Mouse (Mus musculus): ENCODE data around the gene Prkaca.
"Not testable (repeated sequence)": the region's sequence is repeated elsewhere in the genome, so short reads cannot be mapped to it uniquely, and the experiment has no call there.

Gene Prkaca

DNA sequence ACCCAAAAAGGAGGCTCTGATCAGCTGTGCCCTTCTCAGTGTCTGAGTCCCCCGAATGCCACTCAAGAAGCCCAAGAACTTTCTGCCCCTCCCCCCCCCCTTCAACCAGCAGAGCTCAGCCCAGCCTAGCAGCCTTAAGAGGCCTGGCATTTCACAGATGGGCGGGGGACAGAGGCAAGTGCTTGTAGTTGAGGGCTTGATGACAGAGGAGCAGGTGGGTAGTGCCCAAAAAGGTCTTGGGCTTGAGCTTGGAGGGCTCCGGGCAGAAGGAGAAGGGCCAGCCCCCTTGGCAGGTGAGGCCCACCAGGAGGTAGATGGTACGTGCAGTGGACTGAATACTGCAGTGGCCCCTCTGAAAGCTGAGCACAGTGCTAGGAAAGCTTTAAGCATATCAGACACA is 1.7 kb downstream of the Prkaca start:
- no peak for DNase-seq (ENCODE audit: low spot score in 2 of 2)

DNA sequence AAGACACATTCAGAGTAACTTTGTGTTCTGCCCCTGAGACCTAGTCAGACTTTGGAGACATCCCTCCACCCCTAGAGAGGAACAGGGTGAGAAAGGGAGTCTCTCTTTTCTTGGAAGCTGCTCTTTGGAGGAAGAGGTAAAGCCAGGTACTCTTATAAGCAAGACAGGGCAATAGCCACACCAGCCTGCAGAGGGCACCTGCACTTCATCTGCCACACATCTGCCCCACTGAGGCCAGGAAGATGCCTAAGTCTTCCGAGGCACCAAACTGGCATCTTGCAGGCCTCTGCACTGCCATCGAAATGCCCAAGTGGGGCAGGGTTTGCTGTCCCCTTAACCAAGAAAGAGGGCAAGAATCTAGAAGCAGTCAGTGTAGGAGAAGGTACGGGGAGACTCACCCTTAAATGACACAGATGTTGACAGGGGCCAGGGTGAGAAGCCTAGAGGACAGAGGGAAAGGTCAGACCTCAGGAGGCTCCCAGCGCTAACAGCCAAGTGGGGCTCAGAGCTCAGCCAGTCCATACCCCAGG is 3.4 kb downstream of the Prkaca start:
- no peak for DNase-seq (ENCODE audit: low spot score in 2 of 2)

DNA sequence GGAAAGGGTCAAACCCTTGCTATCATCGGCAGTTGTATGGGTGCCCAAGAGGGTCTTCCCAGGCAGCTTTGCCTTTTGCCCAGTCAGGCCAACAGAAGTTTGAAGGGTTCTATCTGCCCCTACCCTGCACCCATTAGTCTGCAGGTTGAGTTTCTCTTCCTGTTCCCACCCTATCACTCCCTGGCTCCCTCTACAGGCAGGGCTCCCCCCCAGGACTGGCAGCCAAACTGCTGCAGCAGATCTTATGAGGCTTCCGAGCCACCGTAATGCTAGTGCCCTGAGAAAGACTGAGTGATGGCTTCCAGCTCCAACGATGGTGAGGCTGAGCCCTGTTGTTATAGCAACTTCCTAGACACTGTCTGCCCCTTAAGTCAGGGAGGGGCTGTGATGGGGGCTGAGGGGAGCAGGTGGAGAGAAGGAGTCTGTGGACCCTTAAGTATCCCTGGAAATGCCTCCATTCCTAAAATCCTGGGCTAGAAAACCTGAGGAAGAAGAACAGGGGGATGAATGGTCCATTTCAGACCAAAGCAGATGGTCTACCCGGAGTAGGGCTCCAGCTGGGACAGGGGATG is 4.1 kb downstream of the Prkaca start:
- DNase-seq (ENCODE audit: low spot score in 2 of 2), result no peak

DNA sequence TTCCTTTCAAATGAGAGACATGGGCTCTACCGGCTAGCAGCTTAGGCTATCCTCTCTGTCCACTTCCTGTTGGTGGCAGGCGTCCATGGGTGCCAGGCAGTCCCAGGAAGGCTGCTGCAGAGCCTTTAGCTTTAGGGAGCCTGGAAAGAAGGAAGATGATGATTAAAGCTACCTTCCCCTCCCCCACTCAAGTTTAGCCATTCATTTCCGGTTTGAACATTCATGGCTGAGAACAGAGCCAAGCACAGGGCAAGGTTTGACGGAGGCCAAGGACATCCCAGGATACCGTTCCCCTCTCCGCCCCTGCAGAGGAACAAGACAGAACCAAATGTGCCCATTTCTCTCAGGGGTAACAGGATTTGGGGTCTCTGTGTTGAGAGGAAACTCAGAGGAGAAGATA is 4.9 kb downstream of the Prkaca start:
- DNase-seq (ENCODE audit: low spot score in 2 of 2), result no peak

DNA sequence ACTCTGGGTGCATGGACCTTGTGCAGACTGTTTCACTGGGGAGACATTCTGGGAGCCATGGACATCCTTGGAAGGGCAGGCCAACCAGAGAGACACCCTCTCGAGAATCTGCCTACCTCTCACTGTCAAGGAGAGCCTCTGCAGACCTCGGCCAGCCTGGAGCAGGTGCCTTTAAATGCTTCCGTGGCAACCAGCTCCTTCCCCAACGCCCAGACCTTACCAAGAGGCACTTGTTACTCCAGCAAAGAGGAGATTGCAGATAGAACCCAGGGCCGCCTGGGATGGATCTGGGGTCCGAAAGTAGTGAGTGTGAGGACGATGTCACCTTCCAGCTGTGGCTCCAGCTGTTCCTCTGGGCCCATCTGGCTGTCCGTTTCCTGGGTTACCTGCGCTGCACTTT is 5.4 kb downstream of the Prkaca start:
- no peak for DNase-seq (ENCODE audit: low spot score in 2 of 2)

DNA sequence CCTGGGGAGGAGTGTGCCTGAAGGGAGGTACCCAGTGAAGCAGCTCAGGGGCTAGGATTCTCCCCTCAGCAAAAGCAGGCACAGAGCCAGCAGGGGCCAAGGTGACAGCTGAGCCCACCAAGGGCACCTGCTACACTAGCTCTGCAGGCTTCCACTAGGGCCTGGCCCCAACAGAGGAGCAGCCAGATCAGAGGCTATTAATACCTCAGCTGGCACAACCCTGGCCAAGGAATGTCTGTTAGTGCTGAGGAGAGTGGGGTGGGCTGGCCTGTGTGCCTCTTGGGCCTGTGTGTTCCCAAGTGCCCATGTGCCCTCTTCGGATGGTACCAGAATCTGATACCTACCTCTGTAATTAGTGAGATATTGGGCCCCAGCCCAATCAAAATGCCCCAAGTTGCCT is 7.5 kb downstream of the Prkaca start:
- no peak for DNase-seq (ENCODE audit: low spot score in 2 of 2)

DNA sequence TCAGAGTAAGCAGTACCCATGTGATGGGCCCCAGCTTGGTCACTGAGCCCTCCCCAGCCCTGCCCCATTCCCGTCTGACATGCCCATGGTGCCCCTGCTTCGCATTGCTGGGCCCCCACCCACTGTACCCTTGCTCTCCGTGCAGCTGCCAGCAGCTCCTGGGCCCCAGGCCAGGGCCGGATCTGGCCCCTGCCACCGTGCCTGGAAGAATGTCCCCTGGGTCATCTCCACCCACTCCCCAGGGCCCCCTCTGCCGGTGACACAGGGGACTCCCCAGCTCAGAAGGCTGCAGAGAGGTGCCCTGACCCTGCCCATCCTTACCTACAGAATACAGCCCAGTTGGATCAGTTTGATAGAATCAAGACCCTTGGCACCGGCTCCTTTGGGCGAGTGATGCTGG is 8.1 kb downstream of the Prkaca start:
- no peak for DNase-seq (ENCODE audit: low spot score in 2 of 2)

DNA sequence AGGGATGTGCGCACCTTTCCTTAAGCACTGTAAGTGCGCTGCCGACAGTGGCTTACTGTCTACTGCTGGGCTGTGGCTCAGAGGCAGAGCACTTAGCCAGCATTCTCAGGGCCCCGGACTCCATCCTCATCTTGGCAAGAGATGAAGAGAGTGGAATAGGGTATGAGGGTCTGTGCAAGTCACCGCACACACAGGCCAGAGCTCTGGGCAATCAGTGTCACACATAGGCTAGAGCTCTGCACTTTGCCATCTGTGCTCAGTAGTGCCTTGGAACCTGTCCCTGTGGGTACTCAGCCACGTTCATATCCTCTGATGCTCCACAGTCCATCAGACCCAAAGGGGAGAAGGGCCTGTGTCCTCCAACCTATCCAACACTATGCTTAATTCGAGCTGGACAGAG is 8.7 kb downstream of the Prkaca start:
- no peak for DNase-seq (ENCODE audit: low spot score in 2 of 2)

DNA sequence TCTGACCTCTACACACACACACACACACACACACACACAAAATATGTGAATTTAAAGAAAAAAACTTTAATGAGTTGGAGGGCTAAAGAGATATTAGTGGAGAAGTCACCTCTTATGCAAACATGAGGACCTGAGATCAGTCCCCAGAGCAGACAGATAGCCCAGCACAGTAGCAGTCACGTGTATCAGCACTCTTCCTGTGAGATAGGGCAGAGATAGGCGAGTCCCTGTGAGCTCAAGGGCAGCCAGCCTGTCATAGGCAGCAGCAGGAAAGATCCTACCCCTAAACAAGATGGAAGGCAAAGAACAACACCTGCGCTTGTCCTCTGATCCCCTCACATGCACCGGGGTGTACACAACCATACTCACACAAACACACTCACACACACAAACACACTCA is 9.7 kb downstream of the Prkaca start:
- no peak for DNase-seq (ENCODE audit: low spot score in 2 of 2)

DNA sequence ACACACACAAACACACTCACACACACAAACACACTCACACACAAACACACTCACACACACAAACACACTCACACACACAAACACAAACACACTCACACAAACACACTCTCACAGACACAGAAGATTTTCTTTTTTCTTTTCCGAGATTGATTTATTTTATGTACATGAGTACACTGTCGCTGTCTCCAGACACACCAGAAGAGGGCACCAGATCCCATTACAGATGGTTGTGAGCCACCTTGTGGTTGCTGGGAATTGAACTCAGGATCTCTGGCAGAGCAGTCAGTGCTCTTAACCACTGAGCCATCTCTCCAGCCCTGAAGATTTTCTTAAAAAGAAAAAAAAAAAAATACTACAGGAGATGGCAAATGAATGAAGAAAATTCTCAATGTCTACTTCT is 10.4 kb downstream of the Prkaca start:
- not testable (repeated sequence) for DNase-seq (ENCODE audit: low spot score in 2 of 2)

DNA sequence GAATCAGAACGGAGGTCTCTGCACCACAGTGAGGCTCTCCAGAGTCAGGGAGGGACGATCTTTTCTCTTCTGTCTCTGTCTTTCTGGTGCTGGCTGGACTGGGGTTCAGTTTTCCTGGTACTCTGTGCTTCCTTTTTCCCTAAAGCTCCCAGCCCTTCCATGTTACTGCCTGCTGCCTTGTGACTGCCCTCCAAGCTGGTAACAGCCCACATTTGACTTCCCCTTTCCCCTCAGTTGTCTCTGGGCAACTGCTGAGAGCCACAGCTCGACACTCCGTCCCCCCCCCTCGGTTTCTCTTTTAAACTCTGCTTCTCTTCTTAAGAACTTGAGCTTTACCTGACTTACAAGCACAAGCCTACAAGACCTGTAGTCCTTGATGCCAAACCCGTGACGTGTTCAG is 16.4 kb downstream of the Prkaca start:
- no peak for DNase-seq (ENCODE audit: low spot score in 2 of 2)

DNA sequence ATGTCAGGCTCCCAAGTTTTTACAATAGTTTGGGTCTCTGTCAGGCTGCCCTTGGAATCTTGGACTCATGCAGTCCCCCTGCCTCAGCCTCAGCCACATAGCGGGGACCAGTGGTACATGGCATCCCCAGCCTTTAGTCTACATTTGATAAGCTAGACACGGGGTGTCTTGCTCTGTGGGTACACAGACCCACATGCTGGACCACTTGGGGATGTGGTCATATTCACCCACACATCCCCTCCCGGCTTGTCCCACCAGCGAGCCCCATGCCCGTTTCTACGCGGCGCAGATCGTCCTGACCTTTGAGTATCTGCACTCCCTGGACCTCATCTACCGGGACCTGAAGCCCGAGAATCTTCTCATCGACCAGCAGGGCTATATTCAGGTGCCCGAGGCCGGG is 17.4 kb downstream of the Prkaca start:
- no peak for DNase-seq (ENCODE audit: low spot score in 2 of 2)

DNA sequence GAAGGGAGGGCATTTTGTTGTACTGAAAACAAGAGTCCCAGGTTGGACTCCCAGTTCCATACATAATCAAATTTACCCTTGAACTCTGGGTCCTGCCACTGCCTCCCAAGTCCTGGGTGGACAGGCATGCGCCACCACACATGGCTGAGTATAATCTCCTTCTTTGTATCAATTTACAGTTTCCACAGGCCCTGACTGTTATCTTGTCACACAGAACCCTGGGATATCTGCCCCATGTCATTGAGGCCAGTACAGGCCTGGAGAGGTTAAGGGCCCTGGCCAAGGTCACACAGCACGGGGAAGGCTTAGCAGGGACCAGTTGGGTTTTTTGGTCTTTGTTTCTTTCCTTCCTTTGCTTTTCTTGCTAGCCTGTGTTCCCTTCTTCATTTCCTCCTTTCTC is 19.7 kb downstream of the Prkaca start:
- DNase-seq (ENCODE audit: low spot score in 2 of 2), result no peak

DNA sequence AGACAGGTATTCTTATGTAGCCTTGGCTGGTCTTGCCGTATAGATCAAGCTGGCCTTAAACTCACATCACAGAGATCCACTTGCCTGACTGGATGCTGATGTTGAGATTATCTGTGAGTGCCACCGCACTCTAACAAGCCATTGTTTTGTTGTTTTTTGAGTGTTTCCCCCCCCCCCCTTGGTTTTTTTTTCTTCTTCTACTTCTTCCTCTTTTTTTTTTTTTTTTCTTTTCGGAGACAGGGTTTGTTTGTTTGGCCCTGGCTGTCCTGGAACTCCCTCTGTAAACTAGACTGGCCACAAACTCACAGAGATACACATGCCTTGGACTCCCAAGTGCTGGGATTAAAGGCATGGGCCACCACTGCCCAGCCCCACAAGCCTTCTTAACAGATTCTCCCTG is 21.2 kb downstream of the Prkaca start:
- no peak for DNase-seq (ENCODE audit: low spot score in 2 of 2)

DNA sequence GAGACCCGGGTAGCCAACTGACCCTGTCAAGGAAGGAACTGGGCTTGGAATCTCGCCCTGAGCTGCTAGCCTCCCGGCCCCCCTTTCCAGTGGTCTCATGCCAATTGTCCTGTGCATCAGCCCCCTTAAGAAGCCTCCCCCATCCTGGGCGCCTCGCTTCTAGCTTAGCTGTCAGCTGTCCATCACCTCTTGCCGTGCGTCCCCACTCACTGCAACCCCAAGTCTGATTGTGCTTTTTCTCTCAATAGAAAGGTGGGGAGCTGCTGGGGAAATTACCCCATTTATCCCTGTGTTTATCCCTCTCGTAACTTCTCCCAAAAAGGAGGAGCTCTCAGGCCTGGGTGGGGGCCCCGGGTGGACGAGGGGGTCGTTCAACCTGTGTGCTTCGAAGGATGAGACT is 23.2 kb downstream of the Prkaca start:
- no peak for DNase-seq (ENCODE audit: low spot score in 2 of 2)

DNA sequence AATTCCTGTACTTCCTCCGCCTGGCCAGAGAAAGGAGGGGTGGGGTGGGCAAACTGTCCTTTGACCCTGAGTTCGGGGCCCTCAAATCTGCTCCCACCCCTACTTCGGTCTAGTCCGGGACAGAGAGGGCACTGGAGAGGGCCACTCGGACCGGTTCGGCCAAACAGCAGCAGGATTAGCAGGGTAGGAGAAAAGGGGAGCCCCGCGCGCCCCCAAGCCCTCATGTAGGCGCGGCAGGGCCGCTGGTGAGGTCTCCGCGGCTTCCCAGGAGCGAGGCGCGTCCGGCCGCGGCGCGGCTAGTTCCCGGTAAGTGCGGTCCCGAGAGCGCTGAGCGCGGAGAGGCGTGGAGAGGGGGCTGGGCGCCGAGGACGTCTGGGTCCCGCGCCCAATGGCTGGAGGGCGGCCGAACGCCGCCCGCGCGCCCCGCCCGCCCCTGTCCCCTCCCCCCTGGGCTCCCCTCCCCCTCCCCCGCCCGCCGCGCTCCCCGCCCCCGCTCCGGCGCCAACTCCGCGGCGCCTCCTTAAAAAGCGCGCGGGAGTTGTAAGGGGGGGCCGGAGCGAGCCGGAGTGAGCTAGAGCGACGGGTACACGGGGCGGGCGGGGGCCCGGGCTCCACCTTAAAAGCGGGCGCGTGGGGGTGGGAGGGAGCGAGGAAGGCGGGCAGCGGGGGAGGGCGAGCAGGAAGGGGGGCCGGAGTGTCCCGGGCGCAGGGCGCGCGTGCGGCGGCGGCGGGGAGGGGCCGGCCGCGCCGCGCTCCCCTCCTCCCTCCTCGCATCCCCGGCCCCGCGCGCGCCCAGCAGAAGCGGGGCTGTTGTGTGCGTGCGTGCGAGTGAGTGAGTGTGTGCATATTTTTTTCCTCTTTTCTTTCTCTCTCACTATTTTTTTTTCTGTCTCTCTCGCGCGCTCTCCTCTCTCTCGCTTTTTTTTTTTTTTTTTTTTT is 24.0 kb downstream of the Prkaca start:
- peak; percentile 47 to 64 for DNase-seq (ENCODE audit: low spot score in 2 of 2)

DNA sequence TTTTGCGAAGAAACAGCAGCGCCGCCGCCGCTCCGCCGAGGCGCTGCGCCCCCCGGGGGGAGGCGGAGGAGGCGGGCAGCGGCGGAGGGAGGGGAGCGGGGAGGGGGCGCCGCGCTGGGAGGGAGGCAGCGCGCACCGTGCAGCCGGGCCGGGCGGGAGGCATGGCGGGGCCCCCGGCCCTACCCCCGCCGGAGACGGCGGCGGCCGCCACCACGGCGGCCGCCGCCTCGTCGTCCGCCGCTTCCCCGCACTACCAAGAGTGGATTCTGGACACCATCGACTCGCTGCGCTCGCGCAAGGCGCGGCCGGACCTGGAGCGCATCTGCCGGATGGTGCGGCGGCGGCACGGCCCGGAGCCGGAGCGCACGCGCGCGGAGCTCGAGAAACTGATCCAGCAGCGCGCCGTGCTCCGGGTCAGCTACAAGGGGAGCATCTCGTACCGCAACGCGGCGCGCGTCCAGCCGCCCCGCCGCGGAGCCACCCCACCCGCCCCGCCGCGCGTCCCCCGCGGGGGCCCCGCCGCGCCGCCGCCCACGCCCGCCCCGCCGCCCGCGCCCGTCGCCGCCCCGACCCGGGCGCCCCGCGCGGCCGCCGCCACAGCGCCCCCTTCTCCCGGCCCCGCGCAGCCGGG is 24.8 kb downstream of the Prkaca start, which contains the start of gene Samd1:
TSS of gene Samd1 (plus strand) at position 162 of the 631 bp plus-strand sequence.
- no peak for DNase-seq (ENCODE audit: low spot score in 2 of 2)

DNA sequence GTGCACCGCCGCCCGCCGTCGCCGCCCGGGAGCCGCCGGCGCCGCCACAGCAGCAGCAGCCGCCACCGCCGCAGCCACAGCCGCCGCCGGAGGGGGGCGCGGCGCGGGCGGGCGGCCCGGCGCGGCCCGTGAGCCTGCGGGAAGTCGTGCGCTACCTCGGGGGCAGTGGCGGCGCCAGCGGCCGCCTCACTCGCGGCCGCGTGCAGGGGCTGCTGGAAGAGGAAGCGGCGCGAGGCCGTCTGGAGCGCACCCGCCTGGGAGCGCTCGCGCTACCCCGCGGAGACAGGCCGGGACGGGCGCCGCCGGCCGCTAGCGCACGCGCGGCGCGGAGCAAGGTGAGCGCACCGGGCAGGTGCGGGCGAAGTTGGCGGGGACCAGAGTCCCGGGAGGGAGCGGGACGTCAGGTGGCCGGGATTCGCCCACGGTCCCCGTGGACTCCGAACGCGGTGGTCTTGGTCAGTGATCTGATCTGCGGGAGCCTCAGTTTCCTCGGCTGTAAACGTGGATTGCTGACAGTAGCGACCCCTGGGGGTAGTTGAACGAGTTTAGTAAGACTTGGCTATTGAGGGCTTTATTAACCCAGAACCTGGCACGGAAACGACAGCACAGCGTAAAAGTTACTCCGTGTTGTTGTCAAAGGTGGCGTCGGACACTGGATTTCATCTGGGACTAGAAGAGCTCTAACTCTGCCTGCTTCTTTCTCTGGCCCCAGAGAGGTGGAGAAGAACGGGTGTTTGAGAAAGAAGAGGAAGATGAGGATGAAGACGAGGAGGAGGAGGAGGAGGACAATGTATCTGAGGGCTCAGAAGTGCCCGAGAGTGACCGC is 25.7 kb downstream of the Prkaca start:
- DNase-seq (ENCODE audit: low spot score in 2 of 2), result peak; percentile 45 to 52

DNA sequence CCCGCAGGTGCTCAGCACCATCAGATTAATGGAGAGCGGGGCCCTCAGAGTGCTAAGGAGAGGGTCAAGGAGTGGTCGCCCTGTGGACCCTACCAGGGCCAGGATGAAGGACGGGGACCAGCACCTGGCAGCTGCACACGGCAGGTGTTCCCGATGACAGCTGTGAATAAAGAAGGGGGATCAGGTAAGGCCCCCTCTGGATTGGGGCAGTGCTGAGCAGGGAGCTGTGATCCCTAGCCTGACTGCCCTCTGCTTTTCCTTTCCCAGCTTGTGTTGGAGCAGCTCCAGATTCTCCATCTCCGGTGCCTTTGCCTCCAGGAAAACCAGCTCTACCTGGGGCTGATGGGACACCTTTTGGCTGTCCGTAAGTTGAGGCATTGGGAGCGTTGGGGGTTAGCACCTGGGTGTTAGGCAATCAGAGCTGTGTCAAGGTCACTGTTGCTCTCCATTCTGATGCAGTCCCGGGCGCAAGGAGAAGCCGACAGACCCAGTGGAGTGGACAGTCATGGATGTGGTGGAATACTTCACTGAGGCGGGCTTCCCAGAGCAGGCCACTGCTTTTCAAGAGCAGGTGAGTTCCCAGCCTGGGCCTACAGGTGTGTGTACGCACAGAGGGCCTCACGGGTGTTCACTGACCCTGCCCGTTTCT is 26.4 kb downstream of the Prkaca start:
- no peak for DNase-seq (ENCODE audit: low spot score in 2 of 2)

DNA sequence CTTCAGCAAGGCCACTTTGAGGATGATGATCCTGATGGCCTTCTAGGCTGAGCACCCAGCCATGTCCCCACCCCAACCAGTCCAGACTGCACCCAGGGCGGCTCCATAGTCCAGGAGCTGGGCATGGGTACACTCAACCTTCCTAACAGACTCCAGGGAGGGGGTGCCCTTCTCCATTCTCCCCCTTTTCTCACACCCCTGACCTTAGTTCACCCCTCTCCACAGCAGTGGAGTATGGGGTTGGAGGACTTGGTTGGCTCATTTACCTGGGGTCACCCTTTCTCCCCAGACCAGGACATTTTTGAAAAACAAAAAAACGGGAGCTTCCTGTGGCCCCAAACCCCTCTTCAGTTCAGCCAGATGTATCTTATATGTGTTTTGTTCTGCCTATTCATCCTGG is 27.0 kb downstream of the Prkaca start:
- no peak for DNase-seq (ENCODE audit: low spot score in 2 of 2)

DNA sequence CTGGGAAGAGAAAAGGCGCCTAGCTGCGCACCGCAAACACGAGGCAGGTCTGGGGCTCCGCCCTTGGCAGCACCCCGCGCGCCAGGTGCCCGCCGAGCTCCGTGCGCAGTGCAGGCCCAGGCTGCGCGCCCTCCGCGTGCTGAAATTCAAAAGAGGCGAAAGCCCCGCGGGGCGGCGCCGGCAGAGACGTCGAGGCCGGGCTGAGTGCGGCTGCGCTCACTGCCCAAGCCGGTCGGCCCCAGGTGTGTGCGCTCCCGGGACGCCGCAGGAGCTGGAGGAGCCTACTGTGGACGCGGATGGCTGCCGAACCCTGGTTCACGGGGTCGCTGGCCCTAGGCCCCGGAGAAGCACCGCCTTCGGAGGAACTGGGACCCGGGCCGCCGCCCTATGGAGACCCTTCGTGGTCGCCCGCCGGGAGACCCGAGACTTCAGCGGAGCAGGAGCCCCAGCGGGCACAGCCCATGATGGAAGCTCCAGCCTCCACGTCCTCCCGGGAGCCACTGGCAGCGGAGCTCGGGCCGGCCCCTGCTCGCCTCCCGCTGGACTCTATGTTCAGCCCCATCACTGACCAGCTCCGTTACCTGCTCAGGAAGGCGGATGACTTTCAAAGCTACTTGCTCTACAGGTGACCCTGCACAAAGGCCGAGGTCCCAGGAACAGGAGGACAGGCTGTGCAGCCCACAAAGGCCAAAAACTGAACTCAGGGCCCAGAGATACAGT is 28.6 kb downstream of the Prkaca start, which contains the start of gene 1700067K01Rik:
TSS of gene 1700067K01Rik (plus strand) at position 222 of the 720 bp plus-strand sequence.
- DNase-seq (ENCODE audit: low spot score in 2 of 2), result no peak
